Mouse (Mus musculus) bone marrow macrophage, adult 2 months (primary cell): ENCODE measurements around the gene Ptgfrn. TPM values are rescaled to one million over a fixed set of nuclear protein-coding genes. Genes with fewer than 3 reads are reported as not detected.

ENCODE experiments used
- H3K27ac ChIP-seq: 2 replicates; pipeline ENCODE4 v1.5.1; 2012; ENCODE audit warnings: low read depth, low read length; ENCODE audit not compliant: insufficient read depth
- H3K4me1 ChIP-seq: 2 replicates; pipeline ENCODE4 v1.6.1; 2012; ENCODE audit warnings: low read length; ENCODE audit not compliant: control insufficient read depth, insufficient read depth
- H3K4me3 ChIP-seq: 2 replicates; pipeline ENCODE4 v1.5.1; 2012; ENCODE audit warnings: mild to moderate bottlenecking, low read length, moderate library complexity; ENCODE audit not compliant: insufficient read depth
- CTCF ChIP-seq: IDR thresholded peaks from 2 replicates; pipeline ENCODE4 v1.5.1; 2012; ENCODE audit warnings: low read depth, mild to moderate bottlenecking, low read length, moderate library complexity
- POLR2A ChIP-seq: IDR thresholded peaks from 2 replicates; pipeline ENCODE4 v1.6.1; 2012; ENCODE audit warnings: mild to moderate bottlenecking, low read depth, low read length, borderline replicate concordance
- polyA plus RNA-seq: library from polyadenylated mRNA; stranded (reverse); fragments of >200 nt; gene quantifications from 2 replicates; pipeline ENCODE4 v1.2.4, GENCODE M21; 2012; ENCODE audit not compliant: missing spikeins, insufficient read depth, insufficient read length

Ptgfrn gene
- polyA plus RNA-seq, 1 experiment: 3.6 TPM

GRCm38 (mm10) chr3:101045431-101045830 lies 64.6 kb downstream of the Ptgfrn start:
- Histone ChIP-seq H3K4me3 (no peak overlapping the region), H3K4me1 (no peaks in the 10 kb centered on the region), H3K27ac (no peak overlapping the region)
- TF ChIP-seq CTCF: no peak

- Histone ChIP-seq H3K4me1 (peaks cover 3% of the 10 kb centered on the region), H3K4me3 (no peak overlapping the region), H3K27ac (no peak overlapping the region)
- TF ChIP-seq POLR2A: no peak
- no peak for TF ChIP-seq CTCF
These were observed 65.4 kb downstream of the Ptgfrn start for GRCm38 (mm10) chr3:101044686-101045085.

GRCm38 (mm10) chr3:101041997-101042396 lies 68.1 kb downstream of the Ptgfrn start:
- TF ChIP-seq CTCF: no peak
- no peak for TF ChIP-seq POLR2A
- Histone ChIP-seq H3K27ac (no peak overlapping the region), H3K4me1 (peaks cover 4% of the 10 kb centered on the region), H3K4me3 (no peak overlapping the region)

- TF ChIP-seq CTCF: no peak
- no peak for TF ChIP-seq POLR2A
- Histone ChIP-seq H3K4me3 (no peak overlapping the region), H3K27ac (no peak overlapping the region), H3K4me1 (peaks cover 4% of the 10 kb centered on the region)
These were observed 72.0 kb downstream of the Ptgfrn start for GRCm38 (mm10) chr3:101037984-101038545.

- H3K4me1 ChIP-seq: peaks cover 11% of the 10 kb centered on the region
- no peak for TF ChIP-seq CTCF
- TF ChIP-seq POLR2A: no peak
- H3K4me3 ChIP-seq: no peak overlapping the region
These were observed 74.1 kb downstream of the Ptgfrn start for GRCm38 (mm10) chr3:101036001-101036400.

GRCm38 (mm10) chr3:101034509-101034908 lies 75.6 kb downstream of the Ptgfrn start:
- TF ChIP-seq CTCF (no peak), POLR2A (no peak)
- Histone ChIP-seq H3K4me1 (peaks cover 22% of the 10 kb centered on the region), H3K4me3 (no peak overlapping the region), H3K27ac (no peak overlapping the region)

More at GRCm38 (mm10) chr3:101036001-101036400, 74.1 kb downstream of the Ptgfrn start:
- H3K27ac ChIP-seq: no peak overlapping the region

GRCm38 (mm10) chr3:101033644-101034043 lies 76.4 kb downstream of the Ptgfrn start:
- Histone ChIP-seq H3K4me3 (no peak overlapping the region), H3K27ac (no peak overlapping the region), H3K4me1 (peaks cover 25% of the 10 kb centered on the region)
- TF ChIP-seq CTCF (no peak), POLR2A (no peak)

GRCm38 (mm10) chr3:101031456-101032142 lies 78.5 kb downstream of the Ptgfrn start:
- H3K27ac ChIP-seq: peak overlapping the region; percentile 62
- TF ChIP-seq POLR2A: no peak
- TF ChIP-seq CTCF: no peak
- H3K4me3 ChIP-seq: no peak overlapping the region
- peaks cover 29% of the 10 kb centered on the region for H3K4me1 ChIP-seq

- Histone ChIP-seq H3K4me3 (no peak overlapping the region), H3K27ac (peak overlapping the region; percentile 62), H3K4me1 (peaks cover 29% of the 10 kb centered on the region)
- TF ChIP-seq POLR2A (no peak), CTCF (no peak)
These were observed 79.4 kb downstream of the Ptgfrn start for GRCm38 (mm10) chr3:101030630-101031029.

GRCm38 (mm10) chr3:101029339-101029738 lies 80.7 kb downstream of the Ptgfrn start, which contains the start of gene Cd101:
TSS of gene Cd101 (minus strand) at chr3:101029556.
- TF ChIP-seq POLR2A (no peak), CTCF (no peak)
- Histone ChIP-seq H3K4me3 (no peak within 1 kb of the TSS), H3K27ac (no peak within 1 kb of the TSS), H3K4me1 (peaks cover 29% of the 10 kb centered on the region)
